Mouse (Mus musculus): Measurements from ENCODE around the gene Tdrd9.
"Not testable (repeated sequence)": the region's sequence is repeated elsewhere in the genome, so short reads cannot be mapped to it uniquely, and the experiment has no call there.

The Tdrd9 gene

DNA sequence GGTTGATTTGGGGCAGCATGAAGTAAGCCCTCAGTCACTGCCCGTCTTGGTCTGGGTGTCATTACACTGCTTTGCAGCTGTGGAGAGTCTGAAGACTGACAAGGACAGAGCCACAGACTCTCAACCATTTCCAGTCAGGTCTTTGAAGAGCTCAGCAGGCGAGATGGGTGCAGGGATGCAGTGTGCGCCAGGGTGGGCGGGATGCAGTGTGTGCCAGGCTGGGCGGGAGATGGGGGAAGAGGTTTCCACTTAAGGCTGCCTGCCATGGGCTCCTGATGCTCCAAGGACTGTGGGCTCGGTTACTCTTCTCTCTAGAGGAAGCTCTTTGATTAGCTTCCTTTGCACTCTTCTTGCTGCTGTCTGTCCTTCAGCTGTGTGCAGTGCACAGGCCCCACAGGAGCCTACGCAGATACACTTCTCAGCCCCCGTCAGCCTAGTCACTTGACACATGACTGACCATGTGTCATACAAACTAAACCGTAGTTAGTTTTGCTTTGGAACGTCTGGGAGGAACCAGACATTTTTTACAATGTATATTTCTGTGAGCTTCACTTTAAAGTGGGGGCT, 62.1 kb downstream of the Tdrd9 start:
- DNase-seq, result no peak

DNA sequence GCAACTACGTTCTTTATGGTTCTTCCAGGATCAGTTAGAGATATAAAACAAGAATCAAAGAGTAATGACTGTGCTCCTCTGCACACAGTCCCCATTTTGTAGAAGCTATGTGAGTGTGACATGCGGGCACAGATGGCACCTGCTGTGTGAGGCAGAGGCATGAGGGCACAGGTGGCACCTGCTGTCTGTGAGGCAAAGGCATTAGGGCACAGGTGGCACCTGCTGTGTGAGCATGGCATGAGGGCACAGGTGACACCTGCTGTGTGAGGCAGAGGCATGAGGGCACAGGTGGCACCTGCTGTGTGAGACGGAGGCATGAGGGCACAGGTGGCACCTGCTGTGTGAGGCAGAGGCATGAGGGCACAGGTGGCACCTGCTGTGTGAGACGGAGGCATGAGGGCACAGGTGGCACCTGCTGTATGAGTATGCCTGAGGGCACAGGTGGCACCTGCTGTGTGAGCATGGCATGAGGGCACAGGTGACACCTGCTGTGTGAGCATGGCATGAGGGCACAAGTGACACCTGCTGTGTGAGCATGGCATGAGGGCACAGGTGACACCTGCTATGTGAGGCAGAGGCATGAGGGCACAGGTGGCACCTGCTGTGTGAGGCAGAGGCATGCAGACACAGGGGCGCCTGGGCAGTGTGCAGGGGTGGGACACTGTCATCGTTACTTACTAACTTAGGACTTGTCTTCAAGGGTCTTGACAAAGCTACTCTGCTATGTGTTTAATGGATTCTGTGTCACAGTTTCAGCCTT, 64.2 kb downstream of the Tdrd9 start:
- DNase-seq, result not testable (repeated sequence)

DNA sequence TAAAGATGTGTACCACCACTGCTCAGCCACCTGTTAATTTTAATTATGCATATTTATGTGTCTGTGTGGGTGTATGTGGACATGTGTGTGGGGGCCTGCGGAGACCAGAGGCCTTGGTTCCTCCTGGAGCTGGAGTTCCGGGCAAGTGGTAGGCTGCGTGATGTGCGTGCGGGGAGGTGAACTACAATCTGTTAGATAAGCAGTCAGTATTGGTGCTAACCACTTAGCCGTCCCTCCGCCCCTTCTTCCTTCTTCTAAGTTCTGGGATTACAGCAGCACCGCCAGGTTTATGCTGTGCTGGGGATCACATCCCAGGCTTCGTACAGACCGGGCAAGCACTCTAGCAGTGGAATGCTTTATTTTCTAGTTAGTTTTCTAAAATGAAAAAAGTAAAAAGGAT, 67.1 kb downstream of the Tdrd9 start:
- DNase-seq, result no peak

DNA sequence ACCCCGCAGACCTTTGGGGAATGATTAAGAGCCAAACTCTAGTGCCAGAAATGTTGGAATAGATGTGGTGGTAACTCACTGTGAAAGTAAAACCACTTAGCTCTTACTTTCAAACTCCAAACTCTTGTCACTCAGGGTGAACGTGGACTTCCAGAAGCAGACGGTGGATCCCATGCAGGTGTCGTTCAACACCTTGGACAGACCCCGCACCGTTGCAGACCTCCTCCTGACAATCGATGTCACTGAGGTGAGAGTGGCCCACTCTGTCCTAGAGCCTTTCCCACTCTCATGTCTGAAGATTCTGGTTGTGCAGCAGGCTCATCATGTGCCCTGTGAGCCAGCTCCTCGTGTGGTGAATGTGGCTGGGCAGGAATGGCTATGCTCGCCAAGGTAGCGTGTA, 67.8 kb downstream of the Tdrd9 start:
- no peak for DNase-seq

DNA sequence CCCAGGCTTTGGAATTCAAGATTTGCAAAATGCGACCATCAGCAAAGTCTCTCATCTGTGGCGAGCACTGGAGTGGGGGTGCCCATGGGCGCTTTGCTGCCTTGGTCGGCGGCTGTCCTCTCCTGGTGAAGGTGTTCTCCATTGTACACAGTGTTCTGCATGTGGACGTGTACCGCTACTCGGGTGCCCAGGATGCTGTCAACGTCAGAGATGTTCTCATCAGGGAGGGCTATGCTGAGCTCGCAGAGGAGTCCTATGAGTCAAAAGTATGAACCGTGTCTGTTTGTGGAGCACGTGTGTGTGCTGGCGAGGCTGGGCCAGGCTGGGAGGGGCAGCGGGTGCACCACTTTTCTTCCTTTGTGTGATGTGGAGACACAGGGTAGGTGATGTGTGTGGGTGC, 71.3 kb downstream of the Tdrd9 start:
- no peak for DNase-seq

DNA sequence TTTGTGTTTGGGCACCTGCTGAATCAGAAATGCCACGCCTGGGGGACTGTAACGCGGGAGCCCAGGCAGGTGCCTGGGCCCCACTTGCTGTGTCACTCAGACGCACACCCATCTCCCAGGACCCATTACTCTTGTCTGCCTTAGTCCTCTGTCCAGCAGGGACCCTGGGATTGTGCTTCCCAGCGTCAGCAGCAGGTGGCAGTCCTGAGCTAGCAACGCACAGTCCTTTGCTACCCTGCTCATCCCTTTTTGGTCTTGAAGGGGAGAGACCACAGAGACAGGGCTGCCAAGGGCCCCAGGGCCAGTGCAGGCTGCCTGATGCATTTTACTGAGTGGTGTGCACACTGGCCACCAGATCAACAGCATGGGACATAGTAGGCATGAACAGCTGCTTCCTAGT, 106.3 kb downstream of the Tdrd9 start:
- peak; percentile 90 to 92 for DNase-seq

DNA sequence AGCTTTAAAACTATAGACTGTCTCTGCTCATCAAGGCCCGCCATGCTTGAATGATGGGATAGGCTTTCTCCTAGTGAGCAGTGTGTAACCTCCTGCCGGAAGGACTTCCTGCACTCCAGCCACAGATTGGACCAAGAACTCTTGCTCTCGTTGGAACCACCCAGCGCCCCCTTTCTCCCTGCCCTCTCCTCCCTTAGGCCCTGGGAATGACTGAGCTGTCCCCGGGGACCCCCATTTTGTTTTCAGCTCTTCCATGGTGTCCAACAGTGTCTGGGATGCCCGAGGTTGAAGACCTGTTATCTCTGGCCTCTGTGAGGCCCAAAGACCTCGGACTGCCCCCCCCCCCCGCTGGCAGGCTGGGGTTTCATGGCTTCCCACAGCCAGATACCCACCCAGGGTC, 108.6 kb downstream of the Tdrd9 start:
- DNase-seq, result no peak

DNA sequence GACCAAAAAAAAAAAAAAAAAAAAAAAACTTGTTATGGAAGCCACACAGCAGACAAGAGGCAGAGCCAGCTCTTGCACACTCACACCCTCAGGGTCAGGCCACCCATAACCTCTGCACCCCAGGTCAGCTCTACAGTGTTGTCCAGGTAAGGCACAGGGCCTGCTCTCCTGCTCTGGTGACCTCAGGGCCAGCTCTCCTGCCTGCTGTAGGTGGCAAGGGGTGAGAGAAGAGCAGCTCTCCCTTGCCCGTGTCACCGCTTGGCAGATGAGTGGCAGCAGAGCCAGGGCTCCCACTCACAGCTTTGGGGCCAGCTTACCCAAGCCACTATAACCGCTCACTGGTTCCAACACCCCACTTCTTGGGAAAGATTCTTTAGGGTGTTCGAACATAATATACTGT, 109.6 kb downstream of the Tdrd9 start:
- DNase-seq, result no peak

DNA sequence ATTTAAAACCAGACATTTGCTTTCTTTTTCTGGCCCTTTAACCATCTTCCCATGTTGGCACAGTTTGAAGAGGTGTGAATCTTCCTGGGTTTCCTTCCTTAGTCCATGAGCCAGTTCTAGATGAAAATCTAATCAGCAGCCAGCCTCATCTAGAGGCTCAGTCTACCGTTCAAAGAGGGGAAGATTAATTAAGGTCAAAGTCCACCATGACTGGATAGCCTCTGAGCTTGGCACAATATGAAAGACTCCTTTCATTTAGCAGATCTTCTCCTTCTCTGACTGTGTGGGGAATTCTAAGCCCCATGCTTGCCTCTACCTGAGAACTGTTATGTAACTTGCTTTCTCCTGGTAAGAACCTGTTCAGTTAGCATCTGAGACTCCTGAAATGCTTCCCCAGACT, 110.9 kb downstream of the Tdrd9 start:
- DNase-seq, result no peak

DNA sequence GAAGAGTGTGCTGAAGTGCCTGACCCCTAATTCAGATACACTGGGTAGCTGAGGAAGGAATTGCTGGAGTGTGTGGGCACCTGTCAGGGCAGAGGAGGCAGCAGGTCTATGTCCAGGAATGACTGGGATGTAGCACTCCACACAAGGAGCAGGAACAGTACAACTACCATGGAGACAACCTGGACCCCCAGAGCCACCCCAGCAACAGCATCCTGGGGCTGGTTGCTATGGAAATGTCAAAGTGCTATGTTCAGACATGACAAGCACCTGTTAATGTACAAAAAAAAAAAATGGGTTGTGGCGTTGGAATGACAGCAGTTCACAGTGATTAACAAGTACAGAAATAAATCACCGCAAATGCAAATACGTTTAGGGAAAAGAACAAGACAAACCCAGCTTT, 114.9 kb downstream of the Tdrd9 start:
- DNase-seq, result no peak

DNA sequence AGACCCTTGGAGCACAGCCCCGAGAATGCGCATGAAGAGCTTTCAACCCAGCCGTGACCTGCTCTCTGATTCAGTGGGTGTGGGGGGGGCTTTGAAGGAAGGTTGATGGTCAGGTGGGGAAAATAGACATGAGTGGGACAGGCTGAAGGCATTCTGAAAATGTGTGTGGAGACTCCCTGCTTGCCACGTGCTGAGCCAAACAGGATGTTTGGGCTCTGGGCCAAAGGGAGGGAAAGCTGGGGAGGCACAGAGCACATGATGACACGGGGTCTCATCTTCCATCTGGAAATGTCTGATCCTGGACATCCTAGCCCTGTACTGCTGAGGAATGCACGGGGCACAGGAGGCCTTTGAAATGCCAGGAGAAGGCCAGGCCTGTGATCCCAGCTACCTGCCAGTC, 115.4 kb downstream of the Tdrd9 start:
- DNase-seq, result peak; percentile 41 to 58

DNA sequence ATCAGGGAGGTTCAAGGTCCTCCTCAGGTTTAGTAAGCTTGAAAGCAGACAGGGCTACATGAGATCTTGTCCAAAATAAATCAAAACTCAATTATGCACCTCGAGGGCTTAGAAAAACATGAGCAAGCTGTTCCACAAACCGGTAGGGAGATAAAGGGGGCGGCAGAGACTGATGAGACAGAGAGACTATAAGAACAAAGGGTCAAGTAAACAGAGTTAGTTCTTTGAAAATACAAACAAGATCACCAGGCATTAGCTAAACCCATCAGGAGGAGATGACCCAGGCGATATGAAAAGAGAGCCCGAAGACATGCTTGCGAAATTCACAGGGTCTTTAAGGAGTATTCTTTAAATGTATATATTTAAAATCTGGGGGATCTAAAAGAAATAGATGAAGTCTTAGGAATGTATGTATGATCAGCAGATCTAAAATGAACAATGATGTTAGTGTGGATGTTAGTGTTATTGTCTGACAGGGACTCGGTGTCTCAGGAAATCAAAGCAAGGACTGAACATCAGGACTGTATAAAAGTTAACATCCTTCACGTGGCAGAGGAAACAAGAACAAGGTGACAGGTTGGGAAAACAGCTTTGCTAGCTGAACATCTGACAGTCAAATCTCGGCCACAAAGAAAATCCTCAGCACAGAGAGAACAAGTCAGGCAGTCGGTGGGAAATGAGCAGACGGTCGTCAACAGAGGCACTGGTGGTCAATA, 117.4 kb downstream of the Tdrd9 start:
- DNase-seq, result no peak

DNA sequence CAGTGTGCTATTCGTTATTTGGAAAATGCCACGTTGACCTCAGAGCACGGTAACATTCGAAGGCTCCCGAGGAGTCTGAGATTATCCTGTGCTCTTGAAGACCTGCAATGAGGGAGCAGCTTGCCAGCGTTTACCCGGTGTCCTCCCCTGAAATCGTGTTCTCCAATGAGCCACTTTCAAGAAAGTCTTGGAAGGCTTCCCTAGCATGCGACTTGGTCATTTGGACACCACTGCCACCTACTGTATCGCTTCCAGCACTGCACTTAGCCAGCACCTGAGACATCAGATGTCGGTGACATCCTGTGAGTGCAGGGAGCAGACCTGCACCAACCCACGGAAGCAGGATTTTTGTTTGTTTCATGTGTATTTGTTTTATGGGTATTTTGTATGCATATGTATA, 119.7 kb downstream of the Tdrd9 start:
- DNase-seq, result peak; percentile 79 to 81

DNA sequence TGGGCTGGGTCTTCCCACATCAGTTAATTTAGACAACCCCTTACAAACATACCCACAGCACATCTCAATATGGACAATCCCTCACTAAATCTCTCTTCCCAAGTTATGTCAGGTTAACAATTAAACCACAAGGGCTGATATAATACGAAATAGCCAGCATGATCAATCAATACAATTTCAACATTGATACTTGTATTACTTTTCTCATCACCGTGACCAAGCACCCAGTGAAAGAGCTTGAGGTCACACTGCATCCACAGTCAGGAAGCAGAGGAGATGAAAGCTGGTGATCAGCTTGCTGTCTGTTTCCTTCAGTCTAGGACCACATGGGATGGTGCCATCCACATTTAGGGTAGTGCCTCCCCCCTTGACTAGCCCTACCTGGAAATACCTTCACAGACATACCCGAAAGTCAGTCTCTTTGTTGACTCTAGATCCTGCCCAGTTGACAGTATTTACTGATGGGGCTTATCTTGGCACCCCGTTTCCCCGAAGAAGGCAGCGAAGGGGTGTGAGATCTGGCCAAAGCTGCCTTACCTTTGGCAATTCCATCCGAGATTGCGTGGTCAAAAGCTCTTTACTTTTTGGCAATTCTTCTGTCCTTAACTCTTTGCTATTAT, 123.0 kb downstream of the Tdrd9 start:
- no peak for DNase-seq

DNA sequence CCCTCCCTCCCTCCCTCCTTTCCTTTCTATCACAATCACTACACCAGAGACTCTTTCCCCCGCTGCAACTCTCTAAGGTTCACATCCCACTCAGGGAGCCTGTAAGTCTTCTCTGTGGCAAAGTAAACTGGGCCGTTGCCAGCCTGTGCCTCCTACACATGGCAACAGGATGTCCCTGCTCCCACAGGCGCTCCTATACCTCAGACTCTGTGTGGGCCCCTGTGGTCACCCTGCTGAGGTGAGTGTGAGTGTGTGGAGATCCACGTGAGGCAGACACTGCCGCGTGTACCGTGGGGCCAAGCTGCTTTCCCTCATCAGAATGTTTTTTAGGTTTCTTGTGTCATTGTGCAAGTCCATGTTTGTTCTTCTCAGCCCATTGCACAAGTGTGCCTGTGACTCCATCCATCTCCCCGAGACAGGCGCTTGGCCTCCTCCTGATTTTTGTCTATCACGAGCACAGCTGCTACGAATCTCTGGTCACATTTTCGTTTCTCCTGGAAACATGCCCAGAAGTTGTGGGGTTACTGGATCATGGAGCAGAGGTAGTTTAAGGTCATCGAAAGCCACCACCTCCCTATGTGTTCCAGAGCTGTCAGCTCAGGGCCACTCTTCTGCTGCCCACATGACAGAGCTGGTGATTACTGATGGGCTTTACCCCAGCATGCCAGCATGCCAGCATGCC, 124.8 kb downstream of the Tdrd9 start:
- DNase-seq, result peak; percentile 50 to 69

DNA sequence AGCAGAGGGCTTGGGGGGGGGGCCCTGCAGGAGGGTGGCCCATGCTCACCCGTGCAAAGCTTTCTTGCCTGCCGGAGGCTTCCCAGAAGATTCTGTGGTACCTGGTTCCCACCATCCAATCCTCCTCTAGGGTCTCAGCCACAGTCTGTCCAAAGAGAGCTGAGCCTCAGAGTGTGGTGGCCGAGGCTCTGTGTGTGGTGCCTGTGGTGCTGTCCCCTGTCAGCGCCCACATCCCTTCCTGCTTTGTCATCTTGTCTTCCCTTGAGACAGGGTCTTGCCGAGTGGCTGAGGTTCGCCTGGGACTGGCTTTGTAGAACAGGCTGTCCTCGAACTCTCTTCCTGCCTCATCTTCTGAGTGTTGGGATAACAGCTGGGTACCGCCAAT, 125.4 kb downstream of the Tdrd9 start:
- no peak for DNase-seq

DNA sequence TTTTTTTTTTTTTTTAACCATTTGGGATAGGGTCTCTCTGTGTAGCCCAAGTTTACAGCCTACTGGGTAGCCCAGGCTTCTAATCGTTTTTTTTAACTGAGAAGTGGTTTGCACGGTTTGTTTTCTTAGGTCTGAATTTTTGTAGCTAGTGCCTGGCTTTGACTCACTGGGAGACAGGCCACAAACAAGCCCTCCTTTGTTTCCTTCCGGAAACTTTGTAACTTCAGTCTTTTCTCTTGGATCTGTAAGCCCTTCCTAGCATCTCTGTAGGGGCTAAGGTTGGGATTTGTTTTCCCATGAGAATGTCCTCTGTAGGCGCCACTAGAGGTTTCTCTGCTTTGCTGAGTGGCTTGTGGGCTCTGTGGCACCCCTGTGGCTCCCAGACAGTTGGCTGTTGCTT, 128.7 kb downstream of the Tdrd9 start:
- DNase-seq, result no peak

DNA sequence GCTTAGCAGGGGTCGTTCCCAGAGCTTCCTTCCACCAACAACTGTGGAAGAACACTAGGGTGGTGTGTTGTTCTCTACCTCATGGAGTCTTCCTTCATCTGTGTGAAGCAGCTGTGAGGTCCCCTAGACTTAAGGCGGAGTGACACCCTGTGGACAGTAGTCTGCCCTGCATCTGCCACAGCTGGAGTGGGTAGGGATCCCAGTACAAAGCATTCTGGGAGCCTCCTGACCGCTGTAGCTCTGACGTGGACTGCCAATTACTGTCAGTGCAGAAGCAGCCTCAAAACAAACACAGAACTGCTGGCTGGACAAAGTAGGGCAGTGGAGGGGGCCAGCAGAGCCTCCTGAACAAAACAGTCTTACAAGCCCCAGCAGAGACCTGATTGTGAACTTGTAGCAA, 129.7 kb downstream of the Tdrd9 start:
- peak; percentile 27 to 41 for DNase-seq

DNA sequence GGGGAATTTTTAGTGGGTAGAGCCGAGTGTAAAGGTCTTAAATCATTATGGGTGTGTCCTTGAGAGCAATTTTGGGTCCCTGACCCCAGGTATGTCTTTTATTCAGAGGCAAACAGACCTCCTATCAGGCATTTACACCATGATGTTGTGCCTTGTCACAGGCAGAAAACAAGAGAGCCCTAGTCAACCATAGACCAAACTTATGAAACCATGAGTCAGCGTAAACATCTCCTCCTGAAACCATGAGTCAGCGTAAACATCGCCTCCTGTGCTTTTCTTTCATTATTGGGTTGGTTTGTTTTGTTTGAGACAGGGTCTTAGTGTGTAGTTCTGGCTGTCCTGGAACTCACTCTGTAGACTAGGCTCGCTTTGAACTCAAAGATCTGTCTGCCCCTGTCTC, 131.8 kb downstream of the Tdrd9 start:
- DNase-seq, result no peak

DNA sequence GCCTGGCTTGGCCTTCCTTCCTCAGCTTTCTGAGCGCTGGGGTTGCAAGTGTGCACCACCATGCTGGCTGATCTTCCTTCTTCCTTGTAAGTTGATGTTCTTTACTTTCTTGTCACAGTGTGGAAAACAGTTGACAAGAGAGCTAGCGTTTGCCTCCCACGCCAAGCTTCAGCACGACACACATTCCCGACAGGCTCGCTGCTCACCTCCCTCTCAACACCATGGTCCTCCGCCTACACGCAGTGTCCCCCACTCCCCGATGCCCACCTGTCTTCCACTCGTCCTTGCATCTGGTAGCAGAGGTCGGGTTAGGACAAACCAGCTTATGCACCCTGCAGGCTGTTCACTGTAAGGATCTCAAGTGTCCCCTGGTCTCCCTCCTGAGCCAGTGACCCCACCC, 133.5 kb downstream of the Tdrd9 start:
- DNase-seq, result no peak

DNA sequence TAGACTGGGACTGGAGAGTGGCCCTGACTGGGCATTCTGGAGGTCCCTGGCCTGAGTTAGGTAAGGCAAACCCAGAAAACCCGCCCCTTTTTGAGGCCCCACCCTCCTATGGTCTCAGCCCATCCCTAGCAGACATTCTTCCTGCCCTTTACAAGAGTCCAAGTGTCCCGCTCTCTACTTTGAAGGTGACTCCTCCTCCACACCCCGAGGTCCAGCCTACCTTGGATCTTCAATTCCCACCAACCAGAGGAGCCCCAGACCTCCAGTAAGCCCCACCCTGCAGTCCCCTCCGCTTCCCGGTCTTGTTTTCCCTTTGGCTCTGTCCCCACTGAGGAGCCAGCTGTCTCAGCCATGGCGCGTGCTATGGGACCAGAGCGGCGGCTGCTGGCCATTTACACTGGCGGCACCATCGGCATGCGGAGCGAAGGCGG, 135.2 kb downstream of the Tdrd9 start, which contains the start of gene Aspg:
Gene Aspg (plus strand): TSS at position 139 of the 431 bp plus-strand sequence.
- peak; percentile 57 to 68 for DNase-seq

DNA sequence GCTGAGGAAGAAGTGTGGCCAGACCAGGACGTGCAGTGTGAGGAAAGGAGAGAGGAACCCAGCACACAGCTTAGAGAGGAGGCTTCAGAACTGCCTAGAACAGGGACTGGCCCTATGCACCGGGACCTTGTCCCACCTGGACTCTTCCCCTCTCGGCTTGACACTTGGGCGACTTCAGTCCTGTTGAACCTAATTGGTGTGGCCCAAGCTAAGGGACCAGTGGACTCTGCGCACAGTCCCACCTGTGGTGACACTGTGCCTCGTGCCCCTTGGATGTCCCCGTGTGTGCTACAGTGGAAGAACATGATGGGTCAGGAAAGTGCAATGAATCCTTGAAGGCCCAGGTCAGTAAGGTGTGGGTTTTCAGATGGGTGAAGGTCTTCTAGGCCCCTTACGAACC, 136.3 kb downstream of the Tdrd9 start:
- DNase-seq, result no peak
